Mouse (Mus musculus): ENCODE measurements around the gene Arsb. TPM values are rescaled to one million over a fixed set of nuclear protein-coding genes. Genes with fewer than 3 reads are reported as not detected.

The Arsb gene
- polyA plus RNA-seq, 1 experiment from 2014 or later: 8.9 TPM

- no peak overlapping the region for H3K4me2 ChIP-seq
- no peak overlapping the region for H3K4me3 ChIP-seq (replicated peaks)
- ATAC-seq (ENCODE audit: low FRiP score): no peak
- no peaks in the 10 kb centered on the region for H3K27me3 ChIP-seq (replicated peaks)
- no peaks in the 10 kb centered on the region for H3K9me3 ChIP-seq (replicated peaks)
- H3K36me3 ChIP-seq: no peaks in the 10 kb centered on the region
- 61% methylated on average over 4 of the region's 4 CpGs for WGBS
- no peak overlapping the region for H3K27ac ChIP-seq (replicated peaks)
- H3K4me1 ChIP-seq: no peaks in the 10 kb centered on the region; the same call in 1 of the 2 replicates
- H3K9ac ChIP-seq (replicated peaks): no peak overlapping the region
Observed at GRCm38 (mm10) chr13:93847614-93848013, 76.2 kb downstream of the Arsb start.

DNA sequence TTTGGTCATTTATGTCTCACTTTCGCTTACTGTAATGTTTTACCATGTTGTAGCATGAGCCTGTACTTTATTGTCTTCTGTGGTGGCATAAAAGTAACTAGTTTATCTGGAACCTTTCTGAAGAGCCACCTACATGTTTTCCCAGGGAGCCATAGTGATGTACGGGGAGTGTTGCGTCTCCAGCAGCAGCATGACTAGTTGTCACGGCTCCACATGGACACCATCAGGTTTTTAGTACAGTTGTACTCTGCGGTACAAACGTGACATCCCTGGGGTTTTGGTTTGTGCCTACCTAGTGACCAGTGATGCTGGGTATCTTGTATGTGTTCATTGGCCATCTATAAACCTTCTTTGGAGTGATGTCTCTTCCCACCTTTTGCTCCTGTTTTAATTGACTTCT is 77.2 kb downstream of the Arsb start:
- 85% methylated on average over 6 of the region's 6 CpGs for WGBS
- no peaks in the 10 kb centered on the region for H3K27me3 ChIP-seq (replicated peaks)
- H3K9ac ChIP-seq (replicated peaks): no peak overlapping the region
- no peaks in the 10 kb centered on the region for H3K9me3 ChIP-seq (replicated peaks)
- H3K36me3 ChIP-seq: no peaks in the 10 kb centered on the region
- ATAC-seq (ENCODE audit: low FRiP score): no peak
- H3K4me2 ChIP-seq: no peak overlapping the region
- H3K27ac ChIP-seq (replicated peaks): no peak overlapping the region
- H3K4me1 ChIP-seq: no peaks in the 10 kb centered on the region; the same call in 1 of the 2 replicates
- no peak overlapping the region for H3K4me3 ChIP-seq (replicated peaks)

- Histone ChIP-seq H3K9ac (replicated peaks) (no peak overlapping the region), H3K27me3 (replicated peaks) (no peaks in the 10 kb centered on the region), H3K9me3 (replicated peaks) (no peaks in the 10 kb centered on the region), H3K36me3 (no peaks in the 10 kb centered on the region), H3K4me2 (no peak overlapping the region), H3K4me1 (no peaks in the 10 kb centered on the region; the same call in 1 of the 2 replicates), H3K27ac (replicated peaks) (no peak overlapping the region), H3K4me3 (replicated peaks) (no peak overlapping the region)
- 78% methylated on average over 5 of the region's 5 CpGs for WGBS
- ATAC-seq (ENCODE audit: low FRiP score): no peak
Observed at GRCm38 (mm10) chr13:93849751-93850355, 78.4 kb downstream of the Arsb start.

DNA sequence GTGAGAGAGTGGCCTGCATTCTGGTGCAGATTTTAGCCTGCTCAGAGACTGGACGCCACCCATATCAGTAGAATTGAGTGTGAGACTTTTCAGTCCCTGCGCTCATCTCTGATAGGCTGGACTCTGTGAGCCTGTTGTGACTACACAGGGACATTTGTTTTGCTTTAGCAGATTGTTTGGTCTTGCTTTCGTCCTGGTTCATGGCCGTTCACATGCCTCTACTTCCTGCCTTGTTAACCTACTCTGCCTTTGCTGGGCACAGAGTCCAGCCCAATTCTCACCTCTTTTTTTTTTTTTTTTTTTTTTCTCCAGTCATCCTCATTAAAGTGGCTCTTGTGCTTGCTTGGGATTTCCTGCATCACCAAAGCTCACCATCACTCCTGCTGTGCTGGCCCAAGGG is 79.2 kb downstream of the Arsb start:
- no peaks in the 10 kb centered on the region for H3K27me3 ChIP-seq (replicated peaks)
- no peak overlapping the region for H3K9ac ChIP-seq (replicated peaks)
- no peaks in the 10 kb centered on the region for H3K9me3 ChIP-seq (replicated peaks)
- H3K27ac ChIP-seq (replicated peaks): no peak overlapping the region
- no peak for ATAC-seq (ENCODE audit: low FRiP score)
- no peak overlapping the region for H3K4me2 ChIP-seq
- H3K4me3 ChIP-seq (replicated peaks): no peak overlapping the region
- 69% methylated on average over 4 of the region's 4 CpGs for WGBS
- H3K4me1 ChIP-seq: no peaks in the 10 kb centered on the region; the same call in 1 of the 2 replicates
- no peaks in the 10 kb centered on the region for H3K36me3 ChIP-seq

DNA sequence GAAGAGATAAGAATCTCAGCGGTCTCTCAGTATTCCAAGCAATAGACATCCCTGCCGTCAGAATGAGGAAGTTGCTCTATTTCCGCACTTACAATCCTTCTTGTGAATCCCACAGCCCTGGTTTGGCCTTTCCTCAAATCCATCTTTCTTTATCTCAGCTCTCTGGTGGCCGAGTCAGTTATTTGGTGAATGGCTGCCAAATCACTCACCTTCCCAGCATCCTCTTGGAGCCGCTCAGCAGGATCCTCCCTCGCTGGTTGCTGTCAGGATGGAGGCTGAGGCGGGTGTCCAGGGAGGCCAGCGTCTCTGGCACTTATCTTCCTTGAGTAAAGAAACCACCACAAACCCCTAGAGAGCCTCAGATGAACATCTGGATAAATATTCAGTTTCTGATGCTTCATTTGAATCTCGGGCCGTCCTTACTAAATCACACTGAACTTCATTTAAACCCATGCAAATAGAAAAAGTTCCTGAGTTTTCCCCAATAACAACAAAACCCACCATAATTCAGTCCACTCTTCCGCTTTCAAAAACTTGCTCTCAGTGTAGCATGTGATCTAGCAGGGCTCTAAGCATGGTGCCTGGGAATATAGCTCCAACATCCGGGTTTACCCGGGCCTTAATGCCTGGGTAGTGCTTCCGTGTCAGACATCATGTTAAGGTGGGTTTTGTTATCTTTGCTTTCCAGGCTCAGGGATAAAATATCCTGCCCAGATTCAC is 81.1 kb downstream of the Arsb start:
- H3K4me3 ChIP-seq (replicated peaks): no peak overlapping the region
- H3K4me2 ChIP-seq: no peak overlapping the region
- 62% methylated on average over 14 of the region's 14 CpGs for WGBS
- H3K4me1 ChIP-seq: no peaks in the 10 kb centered on the region; the same call in 1 of the 2 replicates
- no peaks in the 10 kb centered on the region for H3K27me3 ChIP-seq (replicated peaks)
- ATAC-seq (ENCODE audit: low FRiP score): no peak
- H3K9me3 ChIP-seq (replicated peaks): no peaks in the 10 kb centered on the region
- no peaks in the 10 kb centered on the region for H3K36me3 ChIP-seq
- H3K27ac ChIP-seq (replicated peaks): no peak overlapping the region
- H3K9ac ChIP-seq (replicated peaks): no peak overlapping the region

DNA sequence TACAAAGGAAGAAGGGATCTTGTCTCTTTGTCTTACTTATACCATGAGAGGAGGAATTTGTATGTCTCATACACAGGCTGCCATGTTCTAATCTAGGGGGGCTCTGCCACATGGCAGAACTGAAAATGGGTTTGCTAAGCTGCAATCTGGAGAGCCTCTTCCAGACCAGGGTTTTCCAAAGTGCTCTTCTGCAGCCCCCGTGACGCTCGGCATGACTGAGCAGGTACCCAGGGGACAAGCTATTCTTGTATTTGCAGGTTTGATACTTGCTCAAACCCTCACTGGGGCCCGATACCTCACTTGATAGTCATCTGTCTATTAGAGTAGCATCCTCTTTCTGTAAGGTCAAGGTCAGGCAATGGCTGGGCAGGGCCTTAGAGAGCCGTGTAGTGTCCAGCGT is 82.3 kb downstream of the Arsb start:
- no peak overlapping the region for H3K4me3 ChIP-seq (replicated peaks)
- no peak for ATAC-seq (ENCODE audit: low FRiP score)
- WGBS: 93% methylated on average over 6 of the region's 6 CpGs

DNA sequence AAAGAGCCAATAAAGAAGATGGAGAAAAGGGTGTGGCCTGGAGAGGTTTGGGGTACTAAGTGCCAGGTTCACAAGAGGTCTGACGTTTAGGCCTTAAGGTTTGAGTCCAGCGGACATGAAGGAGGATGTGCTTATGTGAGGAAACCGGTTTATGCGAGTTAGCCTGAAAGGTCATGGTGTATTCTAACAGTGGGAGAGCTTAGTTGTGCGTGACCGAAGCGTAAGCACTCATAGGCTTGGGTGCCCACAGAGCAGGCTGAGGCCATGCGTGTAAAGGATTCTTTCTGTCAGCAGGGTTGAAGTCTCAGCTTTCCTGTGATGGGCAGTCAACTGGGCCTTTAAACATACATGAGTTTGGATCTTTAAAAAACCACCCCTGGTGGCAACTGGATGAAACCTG is 82.9 kb downstream of the Arsb start:
- Histone ChIP-seq H3K4me3 (replicated peaks) (no peak overlapping the region), H3K4me1 (no peaks in the 10 kb centered on the region; the same call in 1 of the 2 replicates), H3K27ac (replicated peaks) (no peak overlapping the region), H3K4me2 (no peak overlapping the region), H3K27me3 (replicated peaks) (no peaks in the 10 kb centered on the region), H3K9ac (replicated peaks) (no peak overlapping the region), H3K9me3 (replicated peaks) (no peaks in the 10 kb centered on the region), H3K36me3 (no peaks in the 10 kb centered on the region)
- WGBS: 90% methylated on average over 8 of the region's 8 CpGs
- no peak for ATAC-seq (ENCODE audit: low FRiP score)

More for the DNA sequence above, 82.3 kb downstream of the Arsb start:
- no peaks in the 10 kb centered on the region; the same call in 1 of the 2 replicates for H3K4me1 ChIP-seq
- no peaks in the 10 kb centered on the region for H3K9me3 ChIP-seq (replicated peaks)
- no peak overlapping the region for H3K27ac ChIP-seq (replicated peaks)
- no peaks in the 10 kb centered on the region for H3K27me3 ChIP-seq (replicated peaks)
- no peak overlapping the region for H3K4me2 ChIP-seq
- H3K9ac ChIP-seq (replicated peaks): no peak overlapping the region
- no peaks in the 10 kb centered on the region for H3K36me3 ChIP-seq

- ATAC-seq (ENCODE audit: low FRiP score): no peak
- 89% methylated on average over 3 of the region's 3 CpGs for WGBS
- Histone ChIP-seq H3K4me2 (no peak overlapping the region), H3K4me1 (no peaks in the 10 kb centered on the region; the same call in 1 of the 2 replicates), H3K4me3 (replicated peaks) (no peak overlapping the region), H3K36me3 (no peaks in the 10 kb centered on the region), H3K27me3 (replicated peaks) (no peaks in the 10 kb centered on the region), H3K9ac (replicated peaks) (no peak overlapping the region), H3K9me3 (replicated peaks) (no peaks in the 10 kb centered on the region), H3K27ac (replicated peaks) (no peak overlapping the region)
Observed at GRCm38 (mm10) chr13:93854966-93855562, 83.6 kb downstream of the Arsb start.

GRCm38 (mm10) chr13:93855701-93856183 is 84.3 kb downstream of the Arsb start:
- H3K9ac ChIP-seq (replicated peaks): no peak overlapping the region
- no peak overlapping the region for H3K4me3 ChIP-seq (replicated peaks)
- 0 out of 2 replicates have a peak overlapping the region, but pooled peaks have one; percentile 13 for H3K4me2 ChIP-seq
- no peaks in the 10 kb centered on the region for H3K9me3 ChIP-seq (replicated peaks)
- 39% methylated on average over 11 of the region's 11 CpGs for WGBS
- H3K4me1 ChIP-seq: no peaks in the 10 kb centered on the region; the same call in 1 of the 2 replicates
- H3K27me3 ChIP-seq (replicated peaks): no peaks in the 10 kb centered on the region
- H3K36me3 ChIP-seq: no peaks in the 10 kb centered on the region
- no peak for ATAC-seq (ENCODE audit: low FRiP score)
- H3K27ac ChIP-seq (replicated peaks): no peak overlapping the region

DNA sequence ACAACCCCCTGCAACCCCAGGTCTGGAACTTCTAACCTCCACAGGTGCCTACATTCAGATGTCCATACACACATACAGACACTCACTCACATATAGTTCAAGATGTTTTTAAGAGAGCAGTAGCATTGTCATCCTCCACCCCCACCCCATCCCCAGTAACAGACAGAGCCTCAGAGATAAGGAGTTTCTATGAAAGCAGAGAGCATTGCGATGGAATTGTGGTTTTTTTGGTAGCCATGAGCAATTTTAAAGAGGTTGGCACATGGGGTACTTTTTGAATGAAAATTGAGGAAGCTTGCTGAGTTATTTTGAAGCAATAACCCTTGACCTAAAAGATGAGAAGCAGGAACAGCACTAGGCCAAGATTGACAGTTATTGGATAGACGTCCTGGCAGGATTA is 89.8 kb downstream of the Arsb start:
- Histone ChIP-seq H3K4me1 (no peaks in the 10 kb centered on the region), H3K27ac (replicated peaks) (no peak overlapping the region), H3K36me3 (no peaks in the 10 kb centered on the region), H3K9me3 (replicated peaks) (no peaks in the 10 kb centered on the region), H3K4me3 (replicated peaks) (no peak overlapping the region), H3K9ac (replicated peaks) (no peak overlapping the region), H3K27me3 (replicated peaks) (no peaks in the 10 kb centered on the region), H3K4me2 (no peak overlapping the region)
- no peak for ATAC-seq (ENCODE audit: low FRiP score)
- WGBS: 95% methylated on average over 2 of the region's 2 CpGs

DNA sequence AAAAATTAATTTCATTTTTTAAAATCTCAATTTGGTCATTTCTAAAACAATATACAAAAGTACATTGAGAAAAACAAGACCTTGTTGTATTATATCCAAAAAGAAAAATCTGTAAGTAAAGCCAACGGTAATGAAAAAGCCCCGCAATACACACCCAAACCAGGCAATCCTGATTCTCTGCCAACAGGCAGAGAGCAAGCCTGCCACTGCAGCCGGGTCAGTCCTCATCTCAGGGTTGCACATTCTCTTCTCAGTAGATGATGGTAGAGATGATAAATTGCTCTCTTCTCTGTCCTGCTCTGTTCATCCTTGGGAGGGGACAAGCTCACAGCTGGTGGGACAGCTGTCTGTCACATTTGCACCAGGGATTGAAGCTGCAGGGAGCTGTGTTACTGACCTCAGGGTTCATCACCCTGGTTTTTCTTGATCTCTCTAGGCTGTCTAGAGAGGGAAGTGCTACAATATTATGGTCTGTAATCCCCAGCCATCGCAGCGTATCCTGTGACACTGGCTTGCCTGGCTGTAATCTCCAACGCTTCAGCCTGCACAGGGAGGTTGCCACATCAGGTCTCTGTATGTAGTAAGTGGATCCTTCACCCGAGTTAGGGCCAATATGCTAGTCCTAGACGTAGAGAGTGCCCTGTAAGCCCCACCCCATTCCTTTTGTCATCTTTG is 92.8 kb downstream of the Arsb start:
- H3K4me1 ChIP-seq: no peaks in the 10 kb centered on the region
- H3K4me3 ChIP-seq (replicated peaks): no peak overlapping the region
- H3K27me3 ChIP-seq (replicated peaks): no peaks in the 10 kb centered on the region
- 65% methylated on average over 8 of the region's 8 CpGs for WGBS
- H3K27ac ChIP-seq (replicated peaks): no peak overlapping the region
- no peak for ATAC-seq (ENCODE audit: low FRiP score)
- H3K36me3 ChIP-seq: no peaks in the 10 kb centered on the region
- no peak overlapping the region for H3K9ac ChIP-seq (replicated peaks)
- no peak overlapping the region for H3K4me2 ChIP-seq
- peaks cover 6% of the 10 kb centered on the region; the same call in 1 of the 2 replicates for H3K9me3 ChIP-seq (replicated peaks)

Measured in neural tube, embryonic 15.5 days (tissue).